Mouse (Mus musculus): ENCODE results near the gene Zzz3. TPM values are rescaled to one million over a fixed set of nuclear protein-coding genes. Genes with fewer than 3 reads are reported as not detected.
"Not testable (repeated sequence)": the region's sequence is repeated elsewhere in the genome, so short reads cannot be mapped to it uniquely, and the experiment has no call there.

Gene Zzz3
- total RNA-seq, 2 experiments from 2014 or later, result 40.9 to 41.6 TPM

GRCm38 (mm10) chr3:152397335-152397940, 2.2 kb downstream of the Zzz3 start:
- no peak for DNase-seq (ENCODE audit: low spot score in 2 of 2)
- intact Hi-C loops (cut with DNase I), result loop anchor here (2.0 to 5.0 kb wide), 3 partner anchors 80 to 351 kb away; partner anchors contain the start of gene Ak5

- intact Hi-C loops (cut with DNase I), result no loop called here
- DNase-seq (ENCODE audit: low spot score in 2 of 2), result no peak
Measured at GRCm38 (mm10) chr3:152400441-152400840, 5.2 kb downstream of the Zzz3 start.

- intact Hi-C loops (cut with DNase I), result no loop called here
- DNase-seq (ENCODE audit: low spot score in 2 of 2), result no peak
Measured at GRCm38 (mm10) chr3:152400875-152401274, 5.6 kb downstream of the Zzz3 start.

GRCm38 (mm10) chr3:152401964-152402670, 6.8 kb downstream of the Zzz3 start:
- no peak for DNase-seq (ENCODE audit: low spot score in 2 of 2)
- intact Hi-C loops (cut with DNase I), result no loop called here

- DNase-seq (ENCODE audit: low spot score in 2 of 2), result no peak
- intact Hi-C loops (cut with DNase I), result no loop called here
Measured at GRCm38 (mm10) chr3:152402671-152403066, 7.4 kb downstream of the Zzz3 start.

- DNase-seq (ENCODE audit: low spot score in 2 of 2), result no peak
- intact Hi-C loops (cut with DNase I), result no loop called here
Measured at GRCm38 (mm10) chr3:152403827-152404226, 8.6 kb downstream of the Zzz3 start.

- intact Hi-C loops (cut with DNase I), result no loop called here
- no peak for DNase-seq (ENCODE audit: low spot score in 2 of 2)
Measured at GRCm38 (mm10) chr3:152405420-152405819, 10.1 kb downstream of the Zzz3 start.

GRCm38 (mm10) chr3:152405978-152406640, 10.8 kb downstream of the Zzz3 start:
- intact Hi-C loops (cut with DNase I), result no loop called here

GRCm38 (mm10) chr3:152410980-152411551, 15.8 kb downstream of the Zzz3 start:
- DNase-seq (ENCODE audit: low spot score in 2 of 2), result no peak
- intact Hi-C loops (cut with DNase I), result no loop called here

More at GRCm38 (mm10) chr3:152405978-152406640, 10.8 kb downstream of the Zzz3 start:
- DNase-seq (ENCODE audit: low spot score in 2 of 2), result no peak

- intact Hi-C loops (cut with DNase I), result no loop called here
- DNase-seq (ENCODE audit: low spot score in 2 of 2), result no peak
Measured at GRCm38 (mm10) chr3:152412362-152412761, 17.1 kb downstream of the Zzz3 start.

- DNase-seq (ENCODE audit: low spot score in 2 of 2), result no peak
- intact Hi-C loops (cut with DNase I), result no loop called here
Measured at GRCm38 (mm10) chr3:152428925-152429324, 33.7 kb downstream of the Zzz3 start.

- DNase-seq (ENCODE audit: low spot score in 2 of 2), result no peak
- intact Hi-C loops (cut with DNase I), result no loop called here
Measured at GRCm38 (mm10) chr3:152432677-152433076, 37.4 kb downstream of the Zzz3 start.

GRCm38 (mm10) chr3:152435590-152435989, 40.3 kb downstream of the Zzz3 start:
- intact Hi-C loops (cut with DNase I), result no loop called here
- DNase-seq (ENCODE audit: low spot score in 2 of 2), result no peak

GRCm38 (mm10) chr3:152438068-152438467, 42.8 kb downstream of the Zzz3 start:
- intact Hi-C loops (cut with DNase I), result no loop called here
- DNase-seq (ENCODE audit: low spot score in 2 of 2), result no peak

- intact Hi-C loops (cut with DNase I), result no loop called here
- no peak for DNase-seq (ENCODE audit: low spot score in 2 of 2)
Measured at GRCm38 (mm10) chr3:152442795-152443194, 47.5 kb downstream of the Zzz3 start.

- intact Hi-C loops (cut with DNase I), result no loop called here
- no peak for DNase-seq (ENCODE audit: low spot score in 2 of 2)
Measured at GRCm38 (mm10) chr3:152444114-152444513, 48.8 kb downstream of the Zzz3 start.

GRCm38 (mm10) chr3:152446966-152447365, 51.7 kb downstream of the Zzz3 start:
- intact Hi-C loops (cut with DNase I), result no loop called here
- DNase-seq (ENCODE audit: low spot score in 2 of 2), result no peak

- intact Hi-C loops (cut with DNase I), result no loop called here
- no peak for DNase-seq (ENCODE audit: low spot score in 2 of 2)
Measured at GRCm38 (mm10) chr3:152453163-152453562, 57.9 kb downstream of the Zzz3 start.

GRCm38 (mm10) chr3:152457308-152458035, 62.2 kb downstream of the Zzz3 start:
- DNase-seq (ENCODE audit: low spot score in 2 of 2), result no peak
- intact Hi-C loops (cut with DNase I), result no loop called here

GRCm38 (mm10) chr3:152458875-152459274, 63.6 kb downstream of the Zzz3 start:
- intact Hi-C loops (cut with DNase I); DNase-seq (ENCODE audit: low spot score in 2 of 2): not testable (repeated sequence)
